Mouse (Mus musculus) left cerebral cortex, postnatal 25 days (tissue): ENCODE results near the gene Jup. TPM values are rescaled to one million over a fixed set of nuclear protein-coding genes. Genes with fewer than 3 reads are reported as not detected.

ENCODE experiments used
- DNase-seq, 2 experiments: peaks; one replicate each; pipeline ENCODE4 v3.0.0; 2022; ENCODE audit warnings: low spot score in 2 of 2, mixed read lengths in 1 of 2
- intact Hi-C: fragments of 180-260 bp; cut with DNase I; formaldehyde crosslinking; loops from one replicate; pipeline ENCODE4 v1.15.1; 2025
- total RNA-seq, 2 experiments: library from RNA; stranded (reverse); gene quantifications; 2 replicates each; pipeline ENCODE4 v1.2.3; 2021

Gene Jup
- total RNA-seq = 10 to 100 TPM; 44.2 to 45.4 TPM

- intact Hi-C loops = no loop called here
- peak; percentile 100 for DNase-seq
Observed at GRCm38 (mm10) chr11:100397600-100398389, at the start of gene Jup. Jup (minus strand) TSS chr11:100397763.

GRCm38 (mm10) chr11:100442625-100443024, 45.1 kb upstream of the Jup start:
- no peak for DNase-seq
- intact Hi-C loops = no loop called here

DNA sequence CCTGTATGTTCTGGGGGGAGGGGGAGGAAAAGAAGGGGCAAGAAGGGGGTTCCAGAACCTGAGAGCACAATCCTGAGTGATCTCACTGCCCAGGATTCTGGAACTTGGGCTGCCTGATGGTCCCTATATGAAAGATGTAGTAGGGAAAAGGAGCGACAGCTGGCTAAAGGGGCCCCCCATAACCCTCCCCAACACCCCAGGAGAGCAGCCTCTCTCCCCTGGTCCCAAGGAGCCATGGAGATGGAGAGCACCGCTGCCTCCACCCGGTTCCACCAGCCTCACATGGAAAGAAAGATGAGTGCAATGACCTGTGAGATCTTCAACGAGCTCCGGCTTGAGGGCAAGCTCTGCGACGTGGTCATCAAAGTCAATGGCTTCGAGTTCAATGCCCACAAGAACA, 44.2 kb upstream of the Jup start, which contains the start of the genes Nt5c3b and Klhl10:
Gene Nt5c3b, minus strand, starts transcription at position 12 of the 400 bp plus-strand sequence.
Gene Klhl10, plus strand, starts transcription at position 121 of the 400 bp plus-strand sequence.
- DNase-seq = no peak
- intact Hi-C loops = no loop called here

DNA sequence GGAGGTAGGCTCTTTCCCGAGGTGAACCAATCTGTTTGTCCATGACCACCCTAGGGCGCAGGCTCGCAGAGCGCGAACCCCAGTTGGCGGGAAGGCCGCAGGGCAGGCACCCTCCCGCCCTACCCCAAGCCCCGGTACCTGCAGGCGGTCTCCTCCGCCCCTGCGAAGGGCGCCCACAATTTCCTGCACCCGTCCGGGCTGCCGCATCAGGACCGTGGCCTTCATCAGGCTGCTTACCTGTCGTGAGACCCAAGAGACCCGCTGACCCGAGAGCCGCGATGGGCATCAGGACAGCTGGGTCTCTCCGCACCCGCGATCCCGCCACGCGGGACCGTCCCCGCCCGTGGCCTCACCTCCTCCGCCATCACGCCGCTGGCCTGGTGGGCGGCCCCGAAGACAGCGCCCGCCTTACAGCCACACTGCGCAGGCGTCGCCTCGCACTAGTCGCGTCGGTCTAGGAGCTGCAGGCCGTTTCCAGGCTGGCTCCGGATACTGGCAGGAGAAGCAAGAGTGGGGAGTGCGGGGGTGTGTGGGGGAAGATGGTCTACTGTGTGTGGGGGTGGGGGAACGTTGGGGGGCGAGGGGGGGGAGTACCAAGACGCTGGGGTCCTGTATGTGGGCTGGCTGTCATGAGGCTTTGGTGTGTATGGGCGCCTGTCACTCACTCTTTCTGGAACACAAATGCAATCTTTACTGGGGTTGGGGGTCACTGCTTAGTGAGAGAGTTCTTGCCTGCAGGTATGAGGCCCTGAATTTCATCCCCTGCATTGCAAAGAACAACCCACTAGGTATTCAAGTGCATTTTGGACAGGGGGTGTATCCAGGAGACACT, 43.3 kb upstream of the Jup start:
- intact Hi-C loops = no loop called here
- peak; percentile 85 to 87 for DNase-seq

DNA sequence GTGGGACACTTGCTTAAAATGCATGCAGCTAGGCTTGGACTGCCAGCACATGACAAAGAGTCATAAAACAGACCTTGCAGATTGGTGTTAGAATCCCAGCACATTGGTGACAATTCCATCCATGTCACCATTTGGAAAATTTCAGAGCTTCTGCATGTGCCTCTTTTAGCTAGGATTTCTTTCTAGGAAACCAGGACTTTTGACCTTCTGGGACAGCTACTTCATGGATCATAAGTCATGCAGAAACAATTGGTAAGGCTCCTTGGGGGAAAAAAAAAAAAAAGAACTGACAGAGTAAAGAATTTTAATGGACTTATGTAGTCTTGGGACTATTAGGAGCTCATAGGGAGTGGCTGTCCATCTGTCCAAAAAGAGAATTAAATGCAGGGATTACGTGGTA, 40.3 kb upstream of the Jup start:
- no peak for DNase-seq
- intact Hi-C loops = no loop called here

- intact Hi-C loops = no loop called here
- no peak for DNase-seq
Observed at GRCm38 (mm10) chr11:100435678-100436246, 38.2 kb upstream of the Jup start.

DNA sequence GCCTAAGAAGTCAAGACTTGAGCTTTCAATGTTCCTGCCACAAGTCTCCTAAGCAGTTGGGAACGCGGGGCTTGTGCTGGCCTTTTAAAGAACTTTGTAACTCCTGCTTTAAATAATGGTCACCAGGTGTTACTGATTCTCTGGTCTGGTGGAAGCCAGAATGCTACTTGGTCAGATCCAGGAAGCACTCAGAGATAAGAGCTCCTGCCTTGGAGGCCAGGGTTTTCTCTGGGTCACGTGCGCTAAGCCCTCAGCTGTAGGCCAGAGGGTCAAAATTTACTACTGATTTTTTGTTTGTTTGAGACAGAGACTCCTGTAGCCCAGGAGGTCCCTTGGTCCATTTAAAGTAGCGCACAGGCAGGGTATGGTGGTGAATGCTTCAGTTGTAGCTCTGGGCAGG, 34.4 kb upstream of the Jup start:
- DNase-seq = no peak
- intact Hi-C loops = no loop called here

GRCm38 (mm10) chr11:100430052-100430451, 32.5 kb upstream of the Jup start:
- DNase-seq = no peak
- intact Hi-C loops = no loop called here

GRCm38 (mm10) chr11:100428612-100429199, 31.1 kb upstream of the Jup start:
- intact Hi-C loops = no loop called here

DNA sequence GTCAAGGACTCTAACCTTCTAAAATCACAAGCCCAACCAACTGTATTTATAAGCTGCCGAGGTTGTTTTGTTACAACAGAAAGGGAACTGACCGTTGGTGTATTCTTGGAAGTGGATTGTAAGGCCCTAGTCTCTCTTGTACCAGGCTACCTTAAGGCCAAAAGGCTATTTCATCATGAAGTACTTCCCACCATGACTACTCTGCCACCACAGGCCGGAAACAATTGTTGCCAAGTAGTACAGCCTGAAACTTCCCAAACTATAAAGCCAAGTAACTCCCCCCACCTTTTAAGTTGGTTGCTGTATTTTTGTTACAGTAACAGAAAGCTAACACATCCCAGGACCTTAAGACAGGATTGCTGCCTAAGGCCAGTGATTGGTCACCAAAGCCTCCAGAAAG, 29.3 kb upstream of the Jup start:
- intact Hi-C loops = loop anchor here (2.0 kb wide), 1 partner anchor 46 kb away; the partner anchor contains the start of gene Klhl11
- no peak for DNase-seq

More at GRCm38 (mm10) chr11:100428612-100429199, 31.1 kb upstream of the Jup start:
- DNase-seq = no peak

GRCm38 (mm10) chr11:100425851-100426250, 28.3 kb upstream of the Jup start:
- DNase-seq = peak; percentile 62 to 68
- intact Hi-C loops = loop anchor here (2.0 kb wide), 1 partner anchor 47 kb away; the partner anchor contains the start of gene Klhl11

DNA sequence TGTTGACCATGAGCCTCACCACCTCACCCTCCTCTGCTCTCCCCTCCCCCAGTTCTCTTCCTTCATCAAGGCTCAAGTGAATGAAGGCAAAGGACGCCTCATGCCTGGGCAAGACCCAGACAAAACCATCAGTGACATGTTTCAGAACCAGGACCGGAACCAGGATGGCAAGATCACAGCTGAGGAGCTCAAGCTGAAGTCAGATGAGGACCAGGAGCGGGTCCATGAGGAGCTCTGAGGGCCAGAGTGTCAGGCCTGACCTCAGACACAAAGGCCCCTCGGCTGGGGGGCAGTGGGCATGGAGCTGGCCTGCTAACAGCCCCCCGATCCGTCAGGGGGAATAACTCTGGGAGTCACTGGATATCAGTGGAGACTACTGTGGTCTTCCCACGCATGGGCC, 26.3 kb upstream of the Jup start:
- no peak for DNase-seq
- intact Hi-C loops = no loop called here

DNA sequence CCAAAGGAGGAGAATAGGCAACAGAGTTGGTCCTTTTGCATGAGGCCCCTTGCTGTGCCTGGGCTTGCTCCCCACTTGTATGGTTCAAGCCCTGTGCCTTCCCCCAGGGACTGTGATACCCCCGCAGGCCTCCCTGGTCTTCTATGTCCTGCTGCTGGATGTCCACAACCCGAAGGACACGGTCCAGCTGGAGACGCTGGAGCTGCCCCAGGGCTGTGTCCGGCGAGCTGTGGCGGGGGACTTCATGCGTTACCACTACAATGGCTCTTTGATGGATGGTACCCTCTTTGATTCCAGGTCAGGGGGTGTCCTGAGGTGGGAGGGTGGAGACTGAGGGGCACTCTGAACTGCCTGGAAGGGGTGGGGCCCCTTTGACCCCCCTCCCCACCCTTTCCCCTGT, 24.0 kb upstream of the Jup start:
- no peak for DNase-seq
- intact Hi-C loops = no loop called here

DNA sequence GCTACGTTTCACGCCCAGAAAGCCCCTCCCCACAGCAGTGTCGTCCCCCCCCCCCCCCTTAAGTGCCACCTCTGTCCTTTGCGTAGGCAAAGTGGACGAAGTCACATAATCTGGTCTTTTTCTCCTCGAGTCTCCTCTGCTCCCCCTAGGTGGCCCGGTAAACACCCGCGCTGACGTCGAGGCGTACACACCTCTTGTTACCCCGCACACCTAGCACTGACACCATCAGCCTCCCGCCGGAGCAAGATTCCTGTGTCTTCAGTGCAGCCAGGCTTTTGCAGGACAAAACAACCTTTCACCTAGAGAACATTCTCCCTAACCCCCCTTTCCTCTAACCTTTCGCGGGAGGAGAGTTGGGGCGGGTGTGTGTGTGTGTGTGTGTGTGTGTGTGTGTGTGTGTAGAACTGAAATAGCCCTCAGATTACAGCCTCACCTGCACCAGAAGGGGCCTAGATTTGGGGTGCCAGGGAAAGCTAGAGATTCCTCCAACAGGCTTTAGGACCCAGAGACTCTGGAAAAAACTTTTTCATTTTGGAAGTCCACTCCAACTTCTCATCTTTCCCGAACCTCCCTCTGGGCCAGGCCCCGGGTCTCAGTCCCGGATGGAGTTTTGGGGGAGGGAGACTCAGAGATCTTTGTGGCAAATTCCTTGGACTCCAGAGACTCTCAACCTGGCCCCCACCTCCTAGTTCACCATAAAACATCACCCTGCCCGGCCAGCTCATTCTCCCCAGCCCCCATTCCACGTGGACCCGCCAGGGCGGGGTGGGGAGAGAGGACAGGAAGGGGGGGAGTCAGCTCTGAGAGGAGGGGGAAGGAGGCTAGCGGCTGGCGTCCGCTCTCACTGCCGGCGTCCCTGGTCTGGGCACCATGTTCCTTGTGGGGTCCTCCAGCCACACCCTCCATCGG, 17.6 kb upstream of the Jup start, which contains the start of gene Fkbp10:
Gene Fkbp10, plus strand, starts transcription at position 784 of the 909 bp plus-strand sequence.
- DNase-seq = no peak
- intact Hi-C loops = no loop called here

DNA sequence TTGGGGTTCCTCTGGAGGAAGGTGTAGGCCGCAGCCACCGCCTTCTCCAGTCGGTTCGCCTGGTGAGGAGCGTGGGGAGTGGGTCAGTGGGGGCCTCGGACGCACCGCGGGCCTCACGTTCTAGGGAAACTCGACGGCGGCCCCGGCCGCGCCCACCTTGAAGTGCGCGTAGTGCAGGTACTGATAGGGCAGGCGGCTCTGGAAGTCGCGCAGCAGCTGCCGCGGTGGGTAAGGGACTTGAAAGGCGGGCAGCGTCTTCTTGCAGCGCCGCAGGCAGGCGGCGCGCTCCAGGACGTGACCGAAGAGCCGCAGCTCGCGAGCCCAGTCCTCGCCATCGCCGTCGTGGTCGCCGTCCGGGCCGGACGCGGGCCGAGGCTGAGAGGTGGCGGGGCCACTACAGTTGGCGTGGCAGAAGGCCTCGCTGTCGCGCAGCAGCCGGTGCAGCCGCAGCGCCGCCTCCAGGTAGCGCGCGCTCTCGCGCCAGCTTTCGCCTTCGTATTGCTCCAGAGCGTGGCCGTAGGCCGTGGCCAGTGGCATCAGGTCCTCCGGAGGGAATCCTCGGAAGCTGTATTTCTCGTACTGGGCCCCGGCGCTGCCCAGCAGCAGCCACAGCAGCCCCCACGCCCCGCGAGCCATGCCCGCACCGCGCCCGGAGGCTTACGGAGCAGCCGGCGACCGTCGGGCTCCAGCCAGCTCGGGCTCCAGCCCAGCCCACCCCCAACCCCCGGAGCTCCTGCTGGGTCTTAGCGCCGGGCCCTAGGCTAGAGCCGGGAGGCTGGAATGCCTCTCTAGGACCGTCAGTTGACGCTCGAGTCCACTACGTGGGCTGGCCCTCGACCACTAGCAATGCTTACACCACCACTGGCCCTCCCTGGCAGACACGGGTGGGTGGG, 16.7 kb upstream of the Jup start, which contains the start of gene P3h4:
Gene P3h4, minus strand, starts transcription at position 816 of the 893 bp plus-strand sequence.
- peak; percentile 65 to 80 for DNase-seq
- intact Hi-C loops = no loop called here

GRCm38 (mm10) chr11:100413541-100413940, 16.0 kb upstream of the Jup start:
- no peak for DNase-seq
- intact Hi-C loops = no loop called here

GRCm38 (mm10) chr11:100411736-100412135, 14.2 kb upstream of the Jup start:
- intact Hi-C loops = no loop called here
- no peak for DNase-seq

DNA sequence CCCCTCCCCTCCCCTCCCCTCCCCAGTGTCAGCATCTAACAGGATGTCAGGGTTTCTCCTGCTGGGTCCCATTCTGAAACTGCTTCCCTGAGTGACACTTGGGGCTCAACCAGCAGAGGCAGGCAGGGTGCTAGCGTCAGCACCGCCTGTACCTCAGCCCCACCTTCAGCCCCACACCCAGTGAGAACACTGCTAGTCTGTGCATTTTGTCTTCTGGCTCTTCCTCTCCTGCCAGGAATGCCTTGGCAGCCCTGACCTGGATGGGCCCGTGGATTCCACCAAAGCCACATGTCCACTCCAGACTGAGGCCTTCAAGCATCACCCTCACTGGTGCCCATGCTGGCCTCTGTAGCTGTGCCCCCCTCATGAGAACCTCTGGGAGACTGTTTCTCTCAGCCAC, 12.1 kb upstream of the Jup start:
- no peak for DNase-seq
- intact Hi-C loops = no loop called here
